Mouse (Mus musculus): ENCODE results near the gene Nprl3.

The Nprl3 gene

GRCm38 (mm10) chr11:32200075-32200601 lies 67.4 kb downstream of the Nprl3 start, which contains the start of gene Il9r:
Gene Il9r (minus strand): TSS chr11:32200279.
- DNase-seq (ENCODE audit: extremely low read depth, low read depth, low spot score): no peak

GRCm38 (mm10) chr11:32199230-32199629 lies 68.3 kb downstream of the Nprl3 start:
- DNase-seq (ENCODE audit: extremely low read depth, low read depth, low spot score): no peak

GRCm38 (mm10) chr11:32198256-32198955 lies 69.1 kb downstream of the Nprl3 start:
- no peak for DNase-seq (ENCODE audit: extremely low read depth, low read depth, low spot score)

GRCm38 (mm10) chr11:32197766-32198165 lies 69.7 kb downstream of the Nprl3 start:
- no peak for DNase-seq (ENCODE audit: extremely low read depth, low read depth, low spot score)

- DNase-seq (ENCODE audit: extremely low read depth, low read depth, low spot score): no peak
Measured at GRCm38 (mm10) chr11:32196727-32197126, 70.8 kb downstream of the Nprl3 start.

GRCm38 (mm10) chr11:32195867-32196540 lies 71.5 kb downstream of the Nprl3 start:
- DNase-seq (ENCODE audit: extremely low read depth, low read depth, low spot score): no peak

- no peak for DNase-seq (ENCODE audit: extremely low read depth, low read depth, low spot score)
Measured at GRCm38 (mm10) chr11:32194626-32195025, 72.9 kb downstream of the Nprl3 start.

GRCm38 (mm10) chr11:32194086-32194485 lies 73.4 kb downstream of the Nprl3 start:
- no peak for DNase-seq (ENCODE audit: extremely low read depth, low read depth, low spot score)

GRCm38 (mm10) chr11:32193156-32193555 lies 74.4 kb downstream of the Nprl3 start:
- no peak for DNase-seq (ENCODE audit: extremely low read depth, low read depth, low spot score)

GRCm38 (mm10) chr11:32190603-32191110 lies 76.8 kb downstream of the Nprl3 start:
- DNase-seq (ENCODE audit: extremely low read depth, low read depth, low spot score): no peak

- DNase-seq (ENCODE audit: extremely low read depth, low read depth, low spot score): no peak
Measured at GRCm38 (mm10) chr11:32190119-32190518, 77.4 kb downstream of the Nprl3 start.

- DNase-seq (ENCODE audit: extremely low read depth, low read depth, low spot score): no peak
Measured at GRCm38 (mm10) chr11:32189434-32189833, 78.1 kb downstream of the Nprl3 start.

GRCm38 (mm10) chr11:32188881-32189280 lies 78.6 kb downstream of the Nprl3 start:
- DNase-seq (ENCODE audit: extremely low read depth, low read depth, low spot score): no peak

- DNase-seq (ENCODE audit: extremely low read depth, low read depth, low spot score): no peak
Measured at GRCm38 (mm10) chr11:32187256-32187655, 80.3 kb downstream of the Nprl3 start.

GRCm38 (mm10) chr11:32186031-32186430 lies 81.5 kb downstream of the Nprl3 start:
- DNase-seq (ENCODE audit: extremely low read depth, low read depth, low spot score): no peak

GRCm38 (mm10) chr11:32184469-32184868 lies 83.0 kb downstream of the Nprl3 start:
- no peak for DNase-seq (ENCODE audit: extremely low read depth, low read depth, low spot score)

GRCm38 (mm10) chr11:32181973-32182868 lies 85.3 kb downstream of the Nprl3 start:
- DNase-seq (ENCODE audit: extremely low read depth, low read depth, low spot score): no peak

GRCm38 (mm10) chr11:32181246-32181645 lies 86.3 kb downstream of the Nprl3 start:
- DNase-seq (ENCODE audit: extremely low read depth, low read depth, low spot score): no peak

GRCm38 (mm10) chr11:32178506-32178905 lies 89.0 kb downstream of the Nprl3 start:
- no peak for DNase-seq (ENCODE audit: extremely low read depth, low read depth, low spot score)
